13 mouse cellular contexts compared by ENCODE assay signal in the genomic region with DNA sequence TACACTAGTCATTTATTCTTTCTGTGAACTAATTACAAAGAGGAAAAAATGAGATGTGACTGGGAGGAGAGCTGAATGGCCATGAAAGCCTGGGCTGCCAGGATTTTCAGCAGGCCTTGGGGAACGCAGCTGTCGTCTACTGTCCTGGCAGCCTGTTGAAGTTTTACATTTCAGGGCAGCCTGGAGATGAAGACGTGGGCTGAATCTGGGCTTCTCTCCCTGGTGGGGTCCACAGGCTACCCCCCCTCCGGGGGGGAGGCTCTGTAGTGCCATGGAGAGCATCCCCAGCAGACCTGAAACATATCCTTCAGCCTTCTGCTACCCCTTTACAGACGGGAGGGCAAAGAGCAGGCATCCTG.
DNase-seq lines count a peak whose midpoint lies in the region; ATAC-seq and TF ChIP-seq lines count a peak whose summit lies in the region.
"Had no signal": no experiment of that assay in that cellular context is flagged by ENCODE, and none has a peak within 500 bp of the region (broad histone marks: within the 10 kb centered on the region; RNA-seq: fewer than 3 reads in every experiment).

No protein-coding gene starts in this region.

- 0 out of 2 replicates have a peak, but pooled peaks have one; percentile 21 for ATAC-seq in forebrain, embryonic 12.5 days (ENCODE audit: low FRiP score)
- peak; percentile 50; the same call in 1 of the 2 replicates for ATAC-seq in hindbrain, postnatal 0 days
- no peak for ATAC-seq in CD4-positive, CD25-positive, alpha-beta regulatory T cell, adult 4 months
- ATAC-seq in kidney, embryonic 14.5 days (ENCODE audit: low FRiP score, low TSS enrichment): no peak

- H3K4me3 ChIP-seq in forebrain, embryonic 12.5 days (replicated peaks): no peak overlapping the region
- H3K4me3 ChIP-seq in hindbrain, postnatal 0 days (ENCODE audit: low read length): no peak overlapping the region
- no peak overlapping the region for H3K4me3 ChIP-seq in kidney, embryonic 14.5 days (ENCODE audit: low read length)

- no peak for TF ChIP-seq CTCF in hindbrain, postnatal 0 days (IDR thresholded peaks at IDR 0.05; ENCODE audit: low read depth)

- peaks cover 14% of the 10 kb centered on the region for H3K4me1 ChIP-seq in forebrain, embryonic 12.5 days
- H3K4me1 ChIP-seq in hindbrain, postnatal 0 days (ENCODE audit: insufficient read depth, low read length): peaks cover 5% of the 10 kb centered on the region; the same call in 1 of the 2 replicates
- no peaks in the 10 kb centered on the region for H3K4me1 ChIP-seq in kidney, embryonic 14.5 days (ENCODE audit: control insufficient read depth, insufficient read depth, low read length)

- peaks cover 89% of the 10 kb centered on the region for H3K36me3 ChIP-seq in forebrain, embryonic 12.5 days (replicated peaks)
- H3K36me3 ChIP-seq in hindbrain, postnatal 0 days (ENCODE audit: insufficient read depth, low read length): peaks cover 49% of the 10 kb centered on the region
- peaks cover 86% of the 10 kb centered on the region for H3K36me3 ChIP-seq in kidney, embryonic 14.5 days (ENCODE audit: control insufficient read depth, insufficient read depth, low read length)

- no peaks in the 10 kb centered on the region for H3K27me3 ChIP-seq in forebrain, embryonic 12.5 days
- H3K27me3 ChIP-seq in hindbrain, postnatal 0 days (ENCODE audit: insufficient read depth, low read length): no peaks in the 10 kb centered on the region
- H3K27me3 ChIP-seq in kidney, embryonic 14.5 days (ENCODE audit: control insufficient read depth, insufficient read depth, low read length): no peaks in the 10 kb centered on the region

- WGBS in forebrain, embryonic 12.5 days: 83% methylated on average over 5 of the region's 5 CpGs
- 37% methylated on average over 5 of the region's 5 CpGs for WGBS in hindbrain, postnatal 0 days
- WGBS in kidney, embryonic 14.5 days: 81% methylated on average over 5 of the region's 5 CpGs

- H3K9ac ChIP-seq in forebrain, embryonic 12.5 days: no peak overlapping the region
- H3K9ac ChIP-seq in hindbrain, postnatal 0 days (replicated peaks; ENCODE audit: low read length): no peak overlapping the region
- H3K9ac ChIP-seq in kidney, embryonic 14.5 days (ENCODE audit: low read depth, low read length): no peak overlapping the region
- H3K9ac ChIP-seq: lung, embryonic 14.5 days had no signal

- H3K4me2 ChIP-seq in forebrain, embryonic 12.5 days: no peak overlapping the region
- H3K4me2 ChIP-seq in hindbrain, postnatal 0 days (ENCODE audit: low read depth, low read length): no peak overlapping the region
- H3K4me2 ChIP-seq in kidney, embryonic 14.5 days (replicated peaks; ENCODE audit: low read depth, low read length): no peak overlapping the region
- H3K4me2 ChIP-seq: lung, embryonic 14.5 days had no signal

- H3K27ac ChIP-seq in forebrain, embryonic 12.5 days: peak overlapping the region; percentile 65
- H3K27ac ChIP-seq in hindbrain, postnatal 0 days: peak overlapping the region; percentile 73
- no peak overlapping the region for H3K27ac ChIP-seq in kidney, embryonic 14.5 days (ENCODE audit: low read depth, low read length)
- H3K27ac ChIP-seq: kidney, postnatal 0 days had no signal

- peak; percentile 30 to 39 for DNase-seq in layer of hippocampus, postnatal 36 days
- no peak for DNase-seq in layer of hippocampus, adult 9-10 months (ENCODE audit: low spot score)
- peak; percentile 26 for DNase-seq in brain, embryonic 18.5 days (ENCODE audit: low read depth, low spot score)
- DNase-seq in hindbrain, postnatal 0 days (ENCODE audit: low spot score): peak; percentile 73
- DNase-seq in spleen, adult 12 weeks (ENCODE audit: low spot score): no peak
- DNase-seq: adrenal gland, postnatal 10 days; cerebellum, postnatal 36 days; liver; lung, embryonic 14.5 days had no signal

- H3K9me3 ChIP-seq in forebrain, embryonic 12.5 days: no peaks in the 10 kb centered on the region
- no peaks in the 10 kb centered on the region for H3K9me3 ChIP-seq in hindbrain, postnatal 0 days (ENCODE audit: low read length)
- H3K9me3 ChIP-seq in kidney, embryonic 14.5 days (ENCODE audit: control insufficient read depth, low read length): no peaks in the 10 kb centered on the region

Comparison
In these comparisons a context has a peak if more than half of its experiments do, and no peak if none do; other contexts are left out.
1. DNase-seq: peak in layer of hippocampus, postnatal 36 days (2 of 2), brain, embryonic 18.5 days (single experiment) and hindbrain, postnatal 0 days (single experiment); none in layer of hippocampus, adult 9-10 months (single experiment) and spleen, adult 12 weeks (single experiment).
2. ATAC-seq: peak in forebrain, embryonic 12.5 days (single experiment) and hindbrain, postnatal 0 days (single experiment); none in CD4-positive, CD25-positive, alpha-beta regulatory T cell, adult 4 months (single experiment) and kidney, embryonic 14.5 days (single experiment).